Mouse (Mus musculus) spleen, adult 18-20 months (tissue): Measurements from ENCODE around the gene Tmem205.

Experiments
- DNase-seq, 2 experiments: peaks; one replicate each; pipeline ENCODE4 v3.0.0; 2022; ENCODE audit warnings: mixed read lengths in 2 of 2

Gene Tmem205

DNA sequence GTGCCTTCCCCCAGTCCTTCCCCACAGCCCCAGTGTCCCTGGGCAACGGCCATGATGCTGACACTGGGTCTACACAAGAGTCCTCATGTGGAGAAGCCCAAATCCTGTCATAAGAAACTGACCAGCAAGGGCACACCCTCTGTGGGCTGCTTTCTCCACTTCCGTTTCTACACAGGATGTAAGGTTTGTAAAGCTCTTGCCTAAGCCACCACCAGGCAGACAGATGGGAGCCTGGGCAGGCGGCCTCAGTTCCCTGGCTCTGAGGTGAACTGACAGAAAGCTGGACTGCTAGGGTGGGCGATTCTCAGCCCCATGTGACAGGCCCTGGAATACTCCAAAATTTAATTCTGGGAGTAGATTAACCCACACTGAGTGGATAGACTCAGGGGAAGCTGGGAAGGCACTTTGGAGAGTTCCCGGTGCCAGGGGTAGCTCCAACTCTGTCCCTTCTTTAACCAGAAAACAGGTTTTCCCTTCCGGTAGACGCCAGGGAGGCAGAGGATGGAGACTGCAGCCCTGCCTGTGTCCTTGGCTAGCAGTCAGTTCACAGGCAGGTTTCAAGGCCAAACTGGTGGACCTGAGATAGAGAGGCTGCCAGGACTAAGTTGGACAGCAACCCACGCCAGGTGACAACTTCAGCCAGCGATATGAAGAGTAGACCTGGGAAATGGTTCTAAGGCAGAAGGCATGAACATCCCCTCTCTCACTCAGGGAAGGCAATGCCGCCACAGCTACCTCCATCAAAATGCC lies 17.7 kb downstream of the Tmem205 start:
- no peak for DNase-seq

DNA sequence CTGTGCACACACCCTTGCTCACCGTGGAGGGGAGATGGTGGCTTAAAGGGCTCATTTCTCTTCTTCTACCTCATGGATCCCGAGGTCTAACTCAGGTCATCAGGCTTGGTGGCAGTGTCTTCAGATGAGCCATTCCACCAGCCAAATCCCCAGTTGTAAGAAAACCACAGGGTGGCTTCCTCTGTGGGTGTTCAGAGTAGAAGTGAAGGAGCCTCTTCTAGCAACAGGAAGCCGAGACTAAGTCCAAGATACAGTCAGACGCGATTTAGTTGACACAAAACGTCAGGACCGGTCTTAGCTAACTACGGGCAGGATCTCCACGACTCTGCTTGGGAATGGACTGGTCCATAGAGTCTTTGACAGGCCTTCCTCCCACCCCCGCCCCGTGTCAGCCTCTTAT lies 19.1 kb downstream of the Tmem205 start:
- no peak for DNase-seq

DNA sequence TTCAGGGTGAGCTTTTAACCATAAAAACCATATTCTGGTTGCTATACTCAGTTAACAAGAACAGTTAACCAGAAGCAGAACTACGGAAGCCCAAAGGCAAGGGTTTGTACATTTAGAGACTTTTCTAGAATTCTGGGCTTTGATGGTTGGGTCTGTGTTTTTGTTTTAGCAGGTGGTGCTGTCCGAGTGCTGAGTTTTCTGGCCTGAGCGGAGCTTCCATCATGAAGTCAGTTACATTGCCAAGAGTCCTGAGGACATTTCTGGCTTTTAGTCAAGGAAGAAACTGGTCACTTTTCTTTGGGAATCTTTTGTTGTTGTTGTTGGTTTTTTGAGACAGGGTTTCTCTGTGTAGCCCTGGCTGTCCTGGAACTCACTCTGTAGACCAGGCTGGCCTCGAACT lies 23.3 kb downstream of the Tmem205 start:
- DNase-seq: no peak

DNA sequence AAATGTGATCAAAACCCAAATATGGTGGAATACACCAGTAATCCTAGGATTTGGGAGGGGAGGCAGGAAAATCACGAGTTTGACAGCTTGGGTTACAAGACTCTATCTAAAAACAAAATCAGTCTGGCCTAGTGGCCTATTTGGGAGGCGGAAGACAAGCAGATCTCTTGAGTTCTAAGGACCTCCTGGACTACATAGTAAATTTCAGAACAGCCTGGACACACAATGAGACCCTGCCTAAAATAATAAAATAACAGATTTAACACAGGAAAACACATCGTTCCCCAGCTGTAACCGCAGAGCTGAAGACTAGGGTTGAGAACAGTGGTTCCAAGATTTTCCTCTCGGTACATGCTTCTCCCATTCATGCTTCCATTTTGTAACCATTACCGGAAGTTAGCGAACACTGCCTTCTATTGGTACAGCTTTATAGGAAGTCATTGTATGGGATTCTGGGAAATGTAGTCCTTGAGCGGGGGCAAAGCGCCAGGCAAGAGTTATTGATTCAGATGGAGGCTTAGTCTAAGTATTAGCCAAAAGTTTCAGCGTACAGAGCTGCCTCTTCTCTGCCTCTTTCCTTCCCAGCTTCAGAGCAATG lies 26.0 kb downstream of the Tmem205 start:
- DNase-seq: peak in 1 of 2 experiments; percentile 16

GRCm38 (mm10) chr9:21889229-21889628 lies 38.1 kb downstream of the Tmem205 start:
- DNase-seq: no peak

DNA sequence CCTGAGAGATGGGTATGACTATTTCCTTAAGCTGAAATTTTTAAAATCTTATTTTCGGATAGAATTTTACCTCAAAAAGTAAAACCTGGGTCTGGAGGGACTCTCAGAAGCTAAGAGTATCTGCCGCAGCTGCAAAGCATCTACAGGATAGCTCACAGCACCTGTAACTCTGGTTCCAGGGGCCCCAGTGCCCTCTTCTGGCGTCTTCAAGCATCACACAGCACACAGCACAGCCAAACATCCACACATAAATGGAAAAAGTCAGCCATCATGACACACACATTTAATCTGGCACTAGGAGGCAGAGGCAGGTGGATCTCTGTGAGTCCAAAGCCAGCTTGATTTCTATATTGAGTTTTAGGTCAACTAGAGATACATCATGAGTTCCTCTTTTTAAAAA lies 50.8 kb downstream of the Tmem205 start:
- no peak for DNase-seq

DNA sequence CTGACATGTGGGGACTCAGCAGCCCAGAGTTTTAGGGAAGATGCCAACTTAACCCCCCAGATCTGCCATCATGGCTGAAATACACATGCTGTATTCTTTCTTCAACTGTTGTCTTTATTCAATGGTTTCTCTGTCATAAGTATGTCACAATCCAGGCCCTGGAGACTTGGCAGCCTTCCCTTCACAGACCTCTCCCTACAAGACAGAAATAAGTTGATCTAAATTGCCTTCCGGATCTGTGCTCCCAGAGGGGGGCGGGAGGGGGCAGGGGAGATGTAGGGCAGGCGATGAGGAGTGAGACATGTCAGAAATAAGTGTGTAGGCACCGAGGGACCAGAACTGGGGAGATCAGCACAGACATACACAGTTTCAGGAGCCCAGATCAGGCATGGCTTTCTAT lies 55.2 kb downstream of the Tmem205 start:
- no peak for DNase-seq
